Mouse (Mus musculus): Measurements from ENCODE around the gene Gm20388.

- no peak for TF ChIP-seq CTCF (IDR thresholded peaks at IDR 0.05; ENCODE audit: low read depth)
- TF ChIP-seq EP300 (IDR thresholded peaks at IDR 0.05; ENCODE audit: low read depth) = no peak
Observed at GRCm38 (mm10) chr8:120432438-120432837, 521.8 kb downstream of the Gm20388 start.
